Mouse (Mus musculus) skeletal muscle tissue, adult 2 months (tissue): ENCODE measurements around the gene Uba52.

ENCODE experiments used
- DNase-seq: peaks from one replicate; pipeline ENCODE4 v3.0.0-alpha.2; 2012; ENCODE audit warnings: low read depth, low spot score

Uba52 gene

GRCm38 (mm10) chr8:70458462-70458861 is 52.1 kb downstream of the Uba52 start:
- DNase-seq, result no peak
